In the genomic region with DNA sequence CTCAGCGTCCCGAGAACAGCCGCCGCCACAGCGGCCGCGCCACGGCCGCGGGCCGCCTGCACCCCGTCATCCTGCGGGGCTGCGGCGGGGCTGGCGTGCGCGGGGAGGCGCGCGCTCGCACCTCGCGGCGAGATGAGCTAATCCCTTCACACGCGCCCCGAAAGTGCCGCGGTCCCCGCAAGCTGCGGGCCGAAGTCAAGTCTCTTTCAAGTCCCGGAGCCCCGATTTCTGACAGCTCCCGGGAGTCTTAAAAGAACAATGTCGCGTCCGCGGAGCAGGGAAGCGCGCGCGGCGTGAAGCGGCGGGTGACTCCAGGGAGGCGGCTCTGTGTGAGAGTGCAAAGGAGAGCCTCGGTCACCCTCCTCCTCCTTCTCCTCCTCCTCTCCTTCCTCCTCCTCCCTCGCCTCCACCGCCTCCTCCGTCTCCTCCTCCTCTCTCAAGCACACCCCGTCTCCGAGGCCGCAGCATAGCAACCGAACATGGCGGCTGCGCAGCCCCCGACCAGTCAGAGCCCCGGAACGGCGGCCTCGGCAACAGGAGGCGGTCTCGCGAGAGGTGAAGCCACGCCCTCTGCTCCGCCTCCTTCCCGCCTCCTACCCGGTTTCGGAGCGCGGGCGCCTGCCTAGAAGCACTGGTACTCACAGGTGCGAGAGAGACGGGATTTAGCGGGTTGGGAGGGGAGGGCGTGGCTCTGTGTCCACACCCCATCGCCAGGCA, we compare ENCODE assay signal across 7 mouse cellular contexts. TPM values are rescaled to one million over a fixed set of nuclear protein-coding genes. Genes with fewer than 3 reads are reported as not detected.
A peak's percentile ranks its signal among the peaks of the same experiment; 100 is the strongest.
DNase-seq lines count a peak whose midpoint lies in the region; ATAC-seq lines count a peak whose summit lies in the region.

A gene (minus strand): TSS at position 579 of the 717 bp plus-strand sequence.

- intact Hi-C loops in gastrocnemius, postnatal 36 days (cut with DNase I), result no loop called here
- intact Hi-C loops in left cerebral cortex, postnatal 25 days (cut with DNase I), result loop anchor here (2.0 to 5.0 kb wide), 3 partner anchors 40 to 75 kb away; a partner anchor contains a TSS

- peak within 1 kb of the TSS; percentile 87 for H3K4me3 ChIP-seq in intestine, embryonic 15.5 days (replicated peaks)
- H3K4me3 ChIP-seq in midbrain, embryonic 10.5 days, result peak within 1 kb of the TSS; percentile 91

- ATAC-seq in intestine, embryonic 15.5 days, result peak; percentile 100

- peak within 1 kb of the TSS; percentile 88 for H3K27ac ChIP-seq in intestine, embryonic 15.5 days
- H3K27ac ChIP-seq in midbrain, embryonic 10.5 days (replicated peaks), result peak within 1 kb of the TSS; percentile 97

- H3K9me3 ChIP-seq in intestine, embryonic 15.5 days, result no peaks in the 10 kb centered on the region
- H3K9me3 ChIP-seq in midbrain, embryonic 10.5 days (replicated peaks), result no peaks in the 10 kb centered on the region

- no peaks in the 10 kb centered on the region for H3K27me3 ChIP-seq in intestine, embryonic 15.5 days (replicated peaks)
- H3K27me3 ChIP-seq in midbrain, embryonic 10.5 days (ENCODE audit: low read depth, poor library complexity, severe bottlenecking), result no peaks in the 10 kb centered on the region

- WGBS in intestine, embryonic 15.5 days, result under 1% methylated on average over 62 of the region's 79 CpGs
- WGBS in midbrain, embryonic 10.5 days, result under 1% methylated on average over 77 of the region's 79 CpGs

- DNase-seq in adrenal gland, adult 2 months, result peak; percentile 99
- DNase-seq in embryo, embryonic 11.5 days (ENCODE audit: low read depth, low spot score), result peak; percentile 95
- peak; percentile 95 to 96 for DNase-seq in gastrocnemius, postnatal 36 days
- peak; percentile 97 to 99 for DNase-seq in left cerebral cortex, postnatal 25 days (ENCODE audit: low spot score in 2 of 2)
- peak; percentile 99 for DNase-seq in midbrain, embryonic 10.5 days (ENCODE audit: low spot score)
- peak; percentile 96 for DNase-seq in right cerebral cortex, postnatal 4 days

- peak within 1 kb of the TSS; percentile 72 for H3K4me2 ChIP-seq in intestine, embryonic 15.5 days (replicated peaks)

- no peaks in the 10 kb centered on the region for H3K36me3 ChIP-seq in intestine, embryonic 15.5 days
- H3K36me3 ChIP-seq in midbrain, embryonic 10.5 days, result no peaks in the 10 kb centered on the region

- H3K4me1 ChIP-seq in intestine, embryonic 15.5 days (replicated peaks), result no peaks in the 10 kb centered on the region
- H3K4me1 ChIP-seq in midbrain, embryonic 10.5 days, result peaks cover 20% of the 10 kb centered on the region

- H3K9ac ChIP-seq in intestine, embryonic 15.5 days, result peak within 1 kb of the TSS; percentile 85

RNA-seq across cellular contexts. Expression of the gene that starts here (rescaled TPM):
- total RNA-seq in adrenal gland, adult 2 months (2021), result 10 to 100 TPM; 25.6 to 40.8 TPM
- 4.9 and 9.2 TPM in 2 replicates for polyA plus RNA-seq in adrenal gland, adult 2 months (2012; rRNA removed)
- total RNA-seq in gastrocnemius, postnatal 36 days (2021), result 10 to 100 TPM; 20.8 to 28.5 TPM
- polyA plus RNA-seq in intestine, embryonic 15.5 days (2015; fragmentation: Nextera tagmentation; extraction: Ambion mirVana), result 5.2 and 7.5 TPM in 2 replicates
- total RNA-seq in left cerebral cortex, postnatal 25 days (2021), result 10 to 100 TPM; 93.7 to 94.6 TPM
- 7.3 and 7.9 TPM in 2 replicates for polyA plus RNA-seq in midbrain, embryonic 10.5 days (2016; fragmentation: Nextera tagmentation; extraction: Ambion mirVana)

Comparison
In these comparisons a context has a peak if more than half of its experiments do, and no peak if none do; other contexts are left out.
1. Peak in every context shown above with its lines: DNase-seq, ATAC-seq, H3K4me3 ChIP-seq and H3K27ac ChIP-seq.